Mouse (Mus musculus) cerebellum, adult 9-10 months (tissue): ENCODE results near the gene Sfswap.
A peak's percentile ranks its signal among the peaks of the same experiment; 100 is the strongest.
"Not testable (repeated sequence)": the region's sequence is repeated elsewhere in the genome, so short reads cannot be mapped to it uniquely, and the experiment has no call there.

Experiments
- DNase-seq: peaks from one replicate; pipeline ENCODE4 v3.0.0; 2022

Gene Sfswap

GRCm38 (mm10) chr5:129590915-129591314 lies 89.9 kb downstream of the Sfswap start:
- peak; percentile 63 for DNase-seq

- DNase-seq = peak; percentile 92
Measured at GRCm38 (mm10) chr5:129594116-129595114, 93.4 kb downstream of the Sfswap start.

GRCm38 (mm10) chr5:129602071-129602487 lies 101.1 kb downstream of the Sfswap start:
- no peak for DNase-seq

- no peak for DNase-seq
Measured at GRCm38 (mm10) chr5:129607476-129607875, 106.5 kb downstream of the Sfswap start.

DNA sequence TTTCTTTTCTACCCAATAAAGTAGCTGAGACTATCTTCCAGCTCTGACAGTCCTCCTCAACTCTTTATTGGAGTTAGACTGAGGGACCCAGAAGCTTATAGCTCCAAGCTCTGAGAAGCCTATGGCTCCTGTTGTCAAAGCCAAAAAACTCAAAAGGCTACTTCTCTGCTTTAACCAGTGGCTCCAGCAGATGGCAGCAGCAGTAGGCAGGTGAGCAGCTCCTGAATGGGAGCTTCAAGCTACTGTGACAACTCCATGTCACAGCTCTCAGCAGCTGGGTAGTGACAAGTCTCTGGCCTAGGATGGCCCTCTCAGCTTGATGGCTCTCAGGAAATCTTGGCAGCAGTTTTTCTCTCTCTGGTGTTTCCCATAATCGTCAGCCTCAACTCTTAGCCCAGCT lies 110.0 kb downstream of the Sfswap start:
- DNase-seq = peak; percentile 73

- DNase-seq = not testable (repeated sequence)
Measured at GRCm38 (mm10) chr5:129620600-129620999, 119.6 kb downstream of the Sfswap start.
